Mouse (Mus musculus) cerebellum, adult (tissue): ENCODE results near the gene Zswim8.

Experiments used
- ATAC-seq: cut with Nextera tagmentation; 2 replicates; pipeline ENCODE4 v1.9.2; 2017; ENCODE audit warnings: mild to moderate bottlenecking, moderate library complexity, mixed read lengths; ENCODE audit not compliant: insufficient number of reproducible peaks, low FRiP score, low TSS enrichment

Zswim8 gene

DNA sequence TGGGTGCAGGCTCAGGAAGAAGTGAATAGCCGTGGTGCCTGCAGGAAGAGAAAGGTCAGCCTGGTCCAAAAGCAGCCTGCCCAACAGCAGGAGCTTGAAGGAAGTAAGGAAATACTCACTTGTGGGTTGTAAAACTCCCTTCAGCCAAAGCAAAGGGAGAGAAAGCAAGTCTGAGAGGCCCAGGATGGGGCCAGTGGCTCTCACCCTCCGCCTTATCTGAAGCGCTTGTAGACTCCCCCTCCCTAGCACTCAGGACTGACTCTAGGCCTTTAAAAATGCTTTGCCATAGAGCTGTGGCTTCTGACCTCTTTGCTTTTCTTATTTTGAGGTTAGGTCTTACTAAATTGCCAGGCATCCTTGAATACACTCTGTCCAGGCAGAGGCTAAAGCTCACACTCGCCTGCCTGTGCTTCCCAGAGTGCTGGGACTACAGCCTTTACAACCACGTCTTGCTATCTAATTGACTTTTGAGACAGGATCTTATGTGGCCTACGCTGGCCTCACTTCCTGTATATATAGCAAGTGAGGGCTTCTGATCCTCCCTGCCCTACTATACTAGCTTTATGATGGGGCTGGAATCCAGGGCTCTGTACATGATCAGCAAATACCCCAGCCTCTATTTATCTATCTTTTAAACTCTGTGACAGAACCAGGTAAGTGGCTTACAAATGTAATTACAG, 18.4 kb downstream of the Zswim8 start:
- no peak for ATAC-seq

DNA sequence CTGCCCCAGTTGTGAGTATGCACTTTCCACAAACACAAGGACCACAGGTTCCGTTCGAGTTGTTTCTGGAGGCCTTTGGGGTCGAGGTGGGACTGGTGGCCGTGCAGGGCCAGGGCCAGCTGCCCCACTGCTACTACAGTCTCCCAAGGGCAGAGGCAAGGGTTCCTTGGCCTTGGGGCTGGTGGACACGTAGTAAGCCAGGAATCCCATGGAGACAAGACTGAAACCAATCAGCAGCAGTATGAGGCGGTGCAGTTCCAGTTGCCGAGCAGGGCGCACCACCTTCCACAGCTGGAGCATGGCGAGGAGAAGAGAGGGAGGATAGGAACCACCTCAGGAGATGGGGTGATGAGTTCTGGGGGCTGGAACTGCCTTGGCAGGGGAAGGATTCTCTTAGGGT, 22.5 kb downstream of the Zswim8 start:
- ATAC-seq: no peak

DNA sequence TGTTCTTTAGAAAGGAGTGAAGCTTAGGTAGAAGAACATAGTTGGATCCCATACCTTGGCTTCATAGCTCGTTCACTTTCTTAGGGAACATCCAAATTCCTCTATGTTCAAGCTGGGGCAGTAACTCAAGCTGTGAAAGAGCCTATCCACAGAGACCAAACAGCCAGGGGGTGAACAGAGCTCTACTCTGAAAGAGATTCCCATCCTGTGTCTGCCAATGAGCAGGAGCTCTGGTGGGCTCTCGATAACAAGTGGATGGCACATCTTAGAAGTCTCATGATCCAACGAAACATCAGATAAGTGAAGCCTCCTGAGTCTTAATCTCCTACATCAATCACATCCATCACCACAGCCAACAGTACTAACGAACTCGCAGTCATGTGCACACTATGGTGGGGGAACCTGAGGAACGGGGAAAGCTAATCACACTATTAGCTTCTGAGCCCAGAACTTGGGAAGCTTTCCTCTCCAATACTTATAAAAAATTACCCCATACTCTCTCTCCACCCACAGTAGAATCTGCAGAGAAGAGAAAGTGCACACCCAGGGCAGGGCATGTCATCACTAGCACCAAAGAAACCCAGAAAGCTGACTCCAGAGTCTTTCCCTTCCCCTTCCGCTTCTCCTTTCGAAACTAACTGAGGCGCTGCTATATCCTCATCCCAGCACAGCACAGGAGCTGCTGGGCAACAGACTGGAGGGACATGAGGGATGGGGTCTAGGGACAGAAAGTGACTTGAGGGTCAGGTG, 23.7 kb downstream of the Zswim8 start:
- ATAC-seq: no peak

DNA sequence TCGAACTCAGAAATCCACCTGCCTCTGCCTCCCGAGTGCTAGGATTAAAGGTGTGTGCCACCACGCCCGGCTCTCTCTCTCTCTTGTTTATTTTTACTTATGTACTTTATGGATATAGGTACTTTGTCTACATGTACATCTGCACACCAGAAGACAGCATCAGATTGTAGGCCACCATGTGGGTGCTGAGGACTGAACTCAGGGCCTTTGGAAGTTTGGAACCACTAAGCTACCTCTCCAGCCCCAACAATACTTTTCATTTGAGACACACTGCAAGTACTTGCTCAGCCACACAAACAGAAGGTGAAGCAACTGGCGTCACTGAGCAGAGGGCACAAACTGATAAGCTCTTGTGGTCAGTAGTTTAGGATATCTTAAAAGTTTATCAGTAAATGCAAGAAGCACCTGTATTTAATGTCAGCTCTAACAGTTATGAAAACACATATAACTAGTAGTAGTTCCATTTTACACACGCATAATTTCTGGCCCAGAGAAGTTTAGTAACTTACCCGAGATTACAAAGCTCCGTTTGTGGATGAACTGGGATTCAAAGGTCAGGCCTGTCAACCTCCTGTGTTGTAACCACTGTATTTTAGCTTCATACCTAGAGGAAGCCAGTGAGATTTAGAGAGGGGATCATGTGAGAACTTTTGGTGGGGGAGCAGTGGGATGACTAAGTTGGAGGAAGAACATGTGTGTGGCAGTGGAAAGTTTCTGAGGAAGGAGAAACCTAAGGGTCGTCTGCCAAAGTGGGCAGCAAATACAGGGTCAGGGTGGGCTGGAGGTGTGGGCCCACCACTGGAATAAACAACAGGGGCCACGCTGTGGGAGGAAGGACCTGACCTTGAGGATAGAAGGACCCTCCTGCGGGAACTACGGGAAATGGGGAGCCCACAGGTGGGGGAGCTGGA, 25.9 kb downstream of the Zswim8 start:
- 0 out of 2 replicates have a peak, but pooled peaks have one; percentile 5 for ATAC-seq

DNA sequence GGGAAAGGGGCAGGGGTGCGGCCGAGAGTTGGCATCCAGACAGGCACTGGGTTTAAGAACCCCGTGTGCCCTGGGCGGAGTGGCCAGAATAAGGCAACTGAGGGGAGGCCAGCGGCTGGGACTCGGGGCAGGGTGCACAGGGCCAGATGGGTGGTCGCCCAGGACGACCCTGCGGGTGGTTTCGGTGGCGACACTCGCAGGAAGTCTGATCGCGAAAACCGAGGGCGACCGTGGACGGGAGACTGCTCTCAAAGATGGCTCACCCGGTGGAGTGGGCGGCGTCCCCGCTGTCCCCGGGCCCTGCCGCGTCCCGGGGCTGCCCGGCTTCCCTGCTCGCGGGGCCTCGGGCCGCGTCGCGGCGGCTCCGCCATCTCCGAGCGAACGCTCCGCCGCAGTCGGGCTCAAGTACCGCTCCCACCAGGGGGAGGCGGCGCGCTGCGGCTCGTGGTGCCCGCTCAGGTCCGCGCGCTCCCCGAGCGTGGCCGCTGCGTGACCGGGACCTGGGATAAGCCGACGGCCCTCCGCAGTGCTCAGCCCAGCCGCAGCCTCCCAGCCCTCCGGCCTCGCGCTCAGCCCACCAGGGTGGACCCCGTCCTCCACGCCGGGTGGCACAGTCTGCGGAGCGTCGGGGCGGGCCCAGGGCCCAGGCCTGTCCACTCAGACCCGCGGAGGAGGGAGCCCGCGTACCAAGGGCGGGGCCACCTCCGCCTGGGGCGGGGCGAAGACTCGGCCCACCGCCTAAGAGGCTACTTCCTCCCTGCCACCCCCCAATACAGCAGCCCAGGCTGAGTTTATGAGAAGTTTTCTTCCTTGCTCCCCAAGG, 26.8 kb downstream of the Zswim8 start, which contains the start of gene Ndst2:
Gene Ndst2, minus strand, starts transcription at position 611 of the 823 bp plus-strand sequence.
- ATAC-seq: peak; percentile 95

DNA sequence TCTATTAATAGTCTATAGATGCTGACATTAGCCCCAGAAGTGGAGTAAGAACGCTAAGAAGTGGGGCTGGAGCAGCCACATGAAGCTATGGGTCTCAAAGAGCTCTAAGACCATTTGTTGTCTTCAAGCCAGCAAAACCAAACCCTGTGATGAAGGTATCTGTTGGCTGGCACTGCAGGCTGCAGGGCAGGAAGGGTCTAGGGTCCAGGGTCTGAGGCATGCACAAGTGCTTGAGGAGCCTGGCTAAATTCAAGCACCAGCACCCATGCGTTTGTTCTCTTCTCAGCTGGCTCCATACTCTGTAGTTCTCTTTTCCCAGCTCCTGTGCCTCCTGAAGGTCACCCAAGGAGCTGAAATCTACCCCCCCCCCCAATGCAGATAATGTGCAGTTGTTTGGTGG, 27.7 kb downstream of the Zswim8 start:
- no peak for ATAC-seq

DNA sequence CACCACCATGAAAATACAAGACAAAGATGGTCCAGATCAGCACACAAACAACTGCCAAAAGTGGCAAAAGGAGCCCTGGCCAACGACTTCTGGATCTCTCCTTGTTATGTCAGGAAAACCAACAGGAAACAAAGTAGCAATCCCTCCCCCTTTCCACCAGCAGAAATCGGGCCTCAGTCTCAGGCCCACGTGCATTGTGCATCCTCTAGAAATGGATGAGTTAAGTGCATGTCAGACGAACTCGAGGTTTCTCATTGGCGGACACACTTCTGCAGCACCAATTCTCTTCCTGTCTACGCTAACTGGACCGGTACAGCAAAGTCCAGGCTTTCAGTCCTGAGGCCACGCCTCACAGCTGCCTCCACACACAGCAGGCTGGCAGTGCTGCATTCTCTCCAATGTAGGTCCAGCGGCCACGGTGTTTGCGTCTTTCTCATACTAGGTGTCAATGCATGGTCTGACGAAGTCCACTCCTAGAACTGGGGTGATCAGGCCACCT, 28.6 kb downstream of the Zswim8 start:
- no peak for ATAC-seq

DNA sequence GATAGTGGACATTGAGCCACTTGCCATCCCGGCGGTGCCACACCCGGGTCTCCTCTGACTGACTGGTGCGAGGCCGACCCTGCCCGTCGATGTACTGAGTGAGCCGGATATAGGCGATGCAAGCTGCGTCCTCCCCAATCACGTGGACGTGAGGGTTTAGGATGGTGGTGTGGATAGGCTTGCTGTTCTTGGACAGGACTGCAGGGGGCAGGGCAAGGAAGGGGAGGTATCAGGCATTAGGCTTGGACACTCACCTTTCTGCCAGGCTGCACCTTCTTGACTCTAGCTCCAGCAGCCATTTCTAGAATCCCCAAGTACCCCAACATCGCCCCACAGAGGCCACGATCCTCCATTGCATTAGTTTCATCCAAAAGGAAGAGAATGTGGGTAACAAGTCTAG, 30.0 kb downstream of the Zswim8 start:
- ATAC-seq: no peak

DNA sequence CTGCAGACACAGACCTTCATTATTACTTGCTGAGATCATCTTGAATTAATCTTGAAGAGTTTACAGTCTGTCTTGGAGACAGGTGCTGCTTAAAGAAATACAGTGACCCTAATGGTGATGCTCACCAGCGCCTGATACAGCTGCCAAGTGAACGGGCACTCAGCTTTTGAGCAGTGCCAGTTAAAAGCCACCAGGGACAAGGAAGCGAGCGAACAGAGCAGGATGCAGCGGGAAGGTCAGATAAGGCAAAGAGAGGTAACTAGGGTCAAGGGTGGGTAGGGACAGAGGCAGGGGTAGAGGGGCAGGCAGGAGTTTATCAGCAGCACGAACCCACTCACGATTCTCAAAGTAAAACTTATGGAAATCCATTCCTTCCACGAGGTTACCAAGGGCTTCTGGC, 31.2 kb downstream of the Zswim8 start:
- no peak for ATAC-seq

DNA sequence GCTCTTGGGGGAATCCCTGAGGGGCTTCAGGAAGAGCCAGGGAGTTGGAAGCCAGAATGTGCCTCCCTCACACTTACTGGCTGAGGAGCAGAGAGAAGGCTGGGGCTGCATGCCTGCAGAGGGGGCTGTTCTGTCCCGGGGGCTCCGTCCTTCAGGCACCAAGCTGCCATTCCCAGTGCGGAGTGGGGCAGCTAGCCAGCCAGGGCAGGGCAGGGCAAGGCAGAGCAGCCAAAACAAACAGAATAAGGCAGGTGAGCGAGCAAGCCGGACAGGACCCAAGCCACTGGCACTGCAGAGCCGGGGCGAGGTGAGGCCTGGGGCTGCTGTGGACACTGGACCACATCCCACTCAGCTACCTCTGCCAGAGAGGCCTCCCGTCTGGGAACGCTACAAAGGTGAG, 33.9 kb downstream of the Zswim8 start:
- no peak for ATAC-seq

DNA sequence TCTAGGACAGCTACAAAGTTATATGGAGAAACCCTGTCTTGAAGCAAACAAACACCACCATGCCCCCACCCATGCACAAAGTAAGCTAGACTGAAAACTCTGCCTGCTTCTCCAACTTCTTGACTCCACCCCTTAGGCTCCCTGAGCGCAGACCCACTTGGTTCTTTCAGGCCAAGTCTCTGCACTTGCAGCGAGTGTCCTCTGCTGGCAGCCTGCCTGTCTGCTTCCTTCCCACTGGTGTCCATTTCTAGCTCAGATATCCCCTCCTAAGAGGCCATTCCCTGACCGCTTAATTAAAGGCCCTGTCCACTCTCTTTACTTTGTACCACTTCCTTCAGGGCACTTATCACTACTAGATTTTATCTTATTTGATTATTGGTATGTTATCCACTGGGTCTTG, 36.3 kb downstream of the Zswim8 start:
- ATAC-seq: no peak

DNA sequence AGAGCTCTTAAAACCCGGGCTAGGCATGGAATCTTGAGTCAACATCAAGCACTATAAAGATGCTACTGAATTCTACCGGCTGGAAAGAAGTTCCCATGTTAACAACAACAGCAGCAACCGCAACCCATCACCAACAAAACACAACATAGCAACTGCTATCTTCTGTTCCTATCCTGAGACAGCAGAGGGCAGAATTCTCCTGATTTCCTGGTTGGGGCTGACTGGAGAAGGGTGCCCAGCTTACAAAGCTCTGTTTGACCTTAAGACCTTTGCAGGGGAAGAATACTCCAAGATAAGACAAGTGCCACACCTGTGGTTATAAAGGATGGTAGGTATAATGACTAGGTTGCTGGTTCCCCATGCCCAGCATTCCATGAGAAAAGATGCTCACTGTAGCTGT, 39.6 kb downstream of the Zswim8 start:
- ATAC-seq: no peak

DNA sequence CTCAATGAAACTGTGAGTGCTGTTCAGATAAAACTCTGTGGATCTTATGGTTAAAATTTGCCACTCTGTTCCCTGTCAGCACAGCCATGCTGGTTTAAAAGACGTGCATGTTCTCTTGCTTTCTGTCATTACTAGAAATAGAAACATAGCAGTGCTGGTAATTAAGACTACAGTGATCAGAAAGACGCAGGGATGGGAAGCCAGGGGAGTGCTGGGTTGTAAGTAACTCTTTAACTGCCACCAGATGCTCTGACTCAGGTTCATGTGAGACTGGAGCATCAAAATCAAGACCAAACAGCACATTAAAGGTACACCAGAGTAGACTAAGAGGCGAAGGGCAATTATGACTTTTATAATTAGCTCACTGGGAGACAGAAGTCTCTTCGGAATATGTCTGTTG, 41.0 kb downstream of the Zswim8 start:
- no peak for ATAC-seq

DNA sequence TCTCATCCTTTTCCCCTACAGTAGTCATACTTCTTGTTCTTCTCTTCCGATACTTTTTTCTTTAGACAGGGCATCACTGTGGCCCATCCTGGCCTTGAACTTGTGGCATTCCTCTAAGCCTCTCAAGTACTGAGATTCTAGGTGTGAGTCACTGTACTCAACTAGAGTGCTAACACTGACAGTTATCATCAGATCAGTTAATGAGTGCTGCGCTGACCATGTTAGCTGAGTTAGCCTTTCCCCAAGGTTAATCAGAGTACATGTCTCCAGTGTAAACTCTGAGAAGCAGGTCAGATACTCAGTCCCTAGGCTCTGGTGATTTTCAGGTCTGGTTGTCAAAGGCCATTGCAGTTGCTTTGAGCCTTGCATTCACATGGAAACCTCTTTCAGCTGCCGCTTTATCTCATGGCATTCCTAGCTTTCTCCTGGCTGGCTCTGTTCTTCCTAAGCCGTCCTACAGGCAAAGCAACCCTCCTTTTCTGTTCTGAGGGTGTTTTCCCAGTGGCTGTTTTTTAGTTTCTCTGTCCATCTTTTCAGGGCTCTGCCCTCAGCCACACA, 42.2 kb downstream of the Zswim8 start:
- ATAC-seq: no peak

DNA sequence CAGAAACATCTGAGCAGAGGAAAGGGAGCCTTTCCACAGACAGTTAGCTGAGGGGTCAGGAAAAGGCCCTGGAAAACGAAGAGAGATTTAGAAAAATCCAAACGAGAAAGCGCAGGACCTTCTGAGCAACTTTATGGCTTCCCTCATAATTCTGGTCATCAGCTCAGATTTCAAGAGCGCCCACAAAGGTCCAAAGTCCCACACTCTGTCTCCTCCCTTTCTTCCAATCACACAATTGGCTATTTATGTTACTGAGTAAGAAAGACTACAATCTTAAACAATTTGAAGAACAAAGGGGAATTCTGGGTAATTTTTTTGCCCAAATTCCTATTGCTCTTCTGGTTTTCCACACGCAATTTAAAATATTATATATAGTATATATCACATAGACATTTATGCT, 43.2 kb downstream of the Zswim8 start:
- ATAC-seq: no peak

DNA sequence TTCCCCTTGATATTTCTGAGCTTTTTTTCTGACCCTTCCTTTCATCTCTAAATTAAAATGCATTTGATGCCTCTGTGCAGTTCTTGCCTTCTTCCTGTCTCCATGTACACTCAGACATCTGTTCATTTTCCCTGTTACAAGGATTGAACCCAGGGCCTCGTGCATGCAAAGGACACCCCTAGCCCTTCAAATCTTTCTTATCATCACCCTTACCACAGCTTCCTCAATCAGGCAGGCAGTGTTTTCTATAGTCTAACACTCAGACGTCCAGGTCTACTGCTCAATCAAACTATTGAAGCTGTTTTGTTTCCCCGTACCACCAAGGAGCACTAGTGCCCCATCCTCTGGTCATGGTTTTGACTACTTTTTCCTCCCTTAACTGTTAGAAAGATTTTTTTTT, 46.4 kb downstream of the Zswim8 start:
- no peak for ATAC-seq

DNA sequence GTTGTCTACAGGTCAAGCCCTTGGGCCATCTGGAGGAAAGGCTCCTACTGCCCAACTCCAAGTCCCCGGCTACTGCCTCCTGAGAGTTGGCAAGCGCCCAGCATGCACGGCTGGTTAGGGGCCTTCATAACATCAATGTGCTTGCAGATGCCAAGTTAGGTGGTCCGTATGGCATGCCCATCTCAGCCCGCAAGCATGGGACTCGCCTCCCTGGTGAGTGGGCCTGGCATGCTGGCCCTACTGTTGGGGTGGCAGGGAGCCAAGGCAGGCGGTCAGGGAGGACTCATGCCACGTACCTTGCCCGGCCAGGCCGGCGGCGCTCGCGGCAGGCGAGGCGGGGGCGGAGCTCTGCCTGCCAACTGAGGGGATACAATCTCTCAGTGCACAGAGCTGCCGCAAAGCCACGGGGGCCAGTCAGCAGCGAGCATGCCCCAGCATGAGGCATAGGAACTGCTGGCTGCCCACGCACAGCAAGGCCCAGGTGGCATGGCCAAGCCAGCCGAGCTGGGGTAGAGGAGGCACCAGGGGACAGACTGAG, 50.1 kb downstream of the Zswim8 start:
- ATAC-seq: peak; percentile 85

DNA sequence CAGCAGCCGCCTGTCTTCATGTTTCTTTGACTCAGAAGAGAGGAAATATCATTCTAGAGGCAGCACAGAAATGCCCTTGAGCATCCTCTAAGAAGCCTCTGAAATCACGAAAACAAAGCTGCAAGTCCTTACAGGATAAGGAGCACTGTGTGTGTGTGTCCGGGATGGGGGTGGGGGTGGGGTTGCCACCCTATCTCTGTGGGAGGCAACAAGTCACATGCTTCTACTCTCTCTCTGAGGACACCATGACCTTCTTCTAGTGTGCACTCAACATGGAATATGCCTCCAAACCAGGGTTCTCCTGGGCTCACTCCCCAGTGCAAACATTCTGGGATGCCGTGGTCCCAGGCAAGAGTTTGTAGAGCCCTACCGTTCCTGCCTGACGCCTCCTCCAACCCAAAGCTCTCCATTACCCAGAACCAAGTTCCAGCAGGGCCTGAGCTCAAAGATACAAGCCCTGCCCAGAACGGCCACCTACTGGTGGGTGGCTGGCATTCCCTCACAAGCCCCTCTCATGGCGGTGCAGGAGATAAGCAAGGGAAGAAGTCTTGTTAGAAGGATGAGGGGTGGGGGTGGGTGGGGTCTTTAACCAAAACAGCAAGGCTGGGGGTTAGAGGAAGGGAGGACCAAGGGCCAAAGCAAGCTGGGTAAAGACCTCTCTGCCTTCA, 51.5 kb downstream of the Zswim8 start:
- no peak for ATAC-seq

DNA sequence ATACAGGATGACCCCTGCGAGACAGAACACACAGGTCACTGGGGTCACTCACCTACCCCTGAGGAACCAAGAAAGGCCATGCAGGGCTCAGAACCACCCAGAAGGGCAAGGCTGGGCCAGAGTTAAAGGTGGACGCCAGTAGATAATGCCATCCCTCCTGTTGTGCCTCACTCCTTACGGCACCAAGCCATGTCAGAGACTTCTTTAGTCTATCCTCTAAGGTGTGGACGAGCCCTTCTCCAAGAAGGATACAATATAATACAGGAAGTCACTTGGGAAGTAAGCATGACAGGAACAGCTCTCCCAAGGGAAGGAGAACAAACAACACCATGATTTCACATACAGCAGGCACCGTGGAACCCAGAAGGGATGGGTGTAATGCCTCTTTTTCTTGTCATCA, 57.6 kb downstream of the Zswim8 start:
- ATAC-seq: no peak
